Comparison of ENCODE assay signal across 7 mouse cellular contexts in genomic region chr14:31217666-31218065, GRCm38 (mm10). TPM values are rescaled to one million over a fixed set of nuclear protein-coding genes. Genes with fewer than 3 reads are reported as not detected.
DNase-seq lines count a peak whose midpoint lies in the region; ATAC-seq and TF ChIP-seq lines count a peak whose summit lies in the region.

Gene Sema3g (plus strand): TSS chr14:31217860.

- DNase-seq in MN1 (ENCODE audit: low spot score) = peak; percentile 88
- no peak for DNase-seq in adrenal gland, postnatal 4 days (ENCODE audit: low spot score in 2 of 2)
- DNase-seq in midbrain, embryonic 14.5 days = peak; percentile 60
- DNase-seq in yolk sac, embryonic 10.5 days (ENCODE audit: low spot score) = peak; percentile 67

- H3K4me2 ChIP-seq in limb, embryonic 13.5 days (replicated peaks) = peak within 1 kb of the TSS; percentile 46
- peak within 1 kb of the TSS; percentile 12; the same call in 1 of the 2 replicates for H3K4me2 ChIP-seq in midbrain, embryonic 14.5 days (ENCODE audit: low read length)

- 7% methylated on average over 11 of the region's 11 CpGs for WGBS in limb, embryonic 13.5 days
- 15% methylated on average over 11 of the region's 11 CpGs for WGBS in midbrain, embryonic 14.5 days

- H3K27ac ChIP-seq in embryonic fibroblast, embryonic 13.5 days (ENCODE audit: insufficient read depth, low read length) = no peak within 1 kb of the TSS
- no peak within 1 kb of the TSS for H3K27ac ChIP-seq in limb, embryonic 13.5 days
- no peak within 1 kb of the TSS for H3K27ac ChIP-seq in midbrain, embryonic 14.5 days (replicated peaks; ENCODE audit: low read depth, low read length)

- TF ChIP-seq CTCF in embryonic fibroblast, embryonic 13.5 days (IDR thresholded peaks at IDR 0.05; ENCODE audit: borderline replicate concordance, insufficient read depth, low read length) = peak; percentile 29; the same call in 1 of the 2 replicates

- H3K27me3 ChIP-seq in limb, embryonic 13.5 days = no peaks in the 10 kb centered on the region
- H3K27me3 ChIP-seq in midbrain, embryonic 14.5 days (ENCODE audit: control insufficient read depth, insufficient read depth, low read length) = no peaks in the 10 kb centered on the region

- ATAC-seq in hematopoietic stem cell, adult 5-6 weeks (replicated peaks in 1 of 2; ENCODE audit: insufficient read depth in 1 of 2, low FRiP score in 2 of 2, low TSS enrichment in 1 of 2, low read depth in 1 of 2, poor library complexity in 2 of 2, severe bottlenecking in 2 of 2) = peak; percentile 70 to 79
- peak; percentile 35; the same call in 1 of the 2 replicates for ATAC-seq in limb, embryonic 13.5 days (ENCODE audit: low FRiP score, low read depth)
- peak; percentile 60 for ATAC-seq in midbrain, embryonic 14.5 days (ENCODE audit: low FRiP score, low TSS enrichment)

- no peaks in the 10 kb centered on the region for H3K4me1 ChIP-seq in embryonic fibroblast, embryonic 13.5 days (ENCODE audit: control insufficient read depth, insufficient read depth, low read length)
- peaks cover 19% of the 10 kb centered on the region; the same call in 1 of the 2 replicates for H3K4me1 ChIP-seq in limb, embryonic 13.5 days
- 0 out of 2 replicates have a peak, but pooled peaks cover 5% of the 10 kb centered on the region for H3K4me1 ChIP-seq in midbrain, embryonic 14.5 days (ENCODE audit: control insufficient read depth, insufficient read depth, low read length)

- TF ChIP-seq POLR2A in embryonic fibroblast, embryonic 13.5 days (IDR thresholded peaks at IDR 0.05; ENCODE audit: low read depth, low read length) = no peak

- no peak within 1 kb of the TSS for H3K4me3 ChIP-seq in embryonic fibroblast, embryonic 13.5 days (ENCODE audit: insufficient read depth, low read length)
- H3K4me3 ChIP-seq in limb, embryonic 13.5 days = peak within 1 kb of the TSS; percentile 7; the same call in 1 of the 2 replicates
- no peak within 1 kb of the TSS for H3K4me3 ChIP-seq in midbrain, embryonic 14.5 days (replicated peaks; ENCODE audit: low read depth, low read length)

- no peaks in the 10 kb centered on the region for H3K36me3 ChIP-seq in limb, embryonic 13.5 days
- H3K36me3 ChIP-seq in midbrain, embryonic 14.5 days (ENCODE audit: control insufficient read depth, insufficient read depth, low read length) = no peaks in the 10 kb centered on the region

- peak within 1 kb of the TSS; percentile 39 for H3K9ac ChIP-seq in limb, embryonic 13.5 days
- H3K9ac ChIP-seq in midbrain, embryonic 14.5 days (replicated peaks; ENCODE audit: low read length) = no peak within 1 kb of the TSS

- no peaks in the 10 kb centered on the region for H3K9me3 ChIP-seq in limb, embryonic 13.5 days
- H3K9me3 ChIP-seq in midbrain, embryonic 14.5 days (ENCODE audit: control insufficient read depth, low read length) = no peaks in the 10 kb centered on the region

RNA-seq across cellular contexts. Expression of gene Sema3g, which starts in this region (rescaled TPM):
- 10 to 100 TPM; 12.6 to 20.0 TPM for total RNA-seq in adrenal gland, postnatal 4 days (2021)
- 0.25 and 0.90 TPM in 2 replicates for polyA plus RNA-seq in embryonic fibroblast, embryonic 13.5 days (2011; ENCODE audit: insufficient read length, low read depth, missing spikeins)
- 0.06 and 0.20 TPM in 2 replicates for total RNA-seq in hematopoietic stem cell, adult 5-6 weeks (2017)
- polyA plus RNA-seq in limb, embryonic 13.5 days (2015; fragmentation: Nextera tagmentation; extraction: Ambion mirVana) = 1.1 and 1.3 TPM in 2 replicates
- polyA plus RNA-seq in midbrain, embryonic 14.5 days (2014; fragmentation: Nextera tagmentation; extraction: Ambion mirVana) = 0.12 and 0.24 TPM in 2 replicates

Comparison
In these comparisons a context has a peak if more than half of its experiments do, and no peak if none do; other contexts are left out.
1. RNA of gene Sema3g (total RNA-seq): 12.6 to 20.0 TPM in adrenal gland, postnatal 4 days; 0.06 to 0.20 TPM in hematopoietic stem cell, adult 5-6 weeks; every median in the first group is over 10 times any median in the second.
2. Peak in ATAC-seq in hematopoietic stem cell, adult 5-6 weeks; RNA of the gene not detected or under 1 TPM.
3. Peak in DNase-seq, ATAC-seq and H3K4me2 ChIP-seq in midbrain, embryonic 14.5 days; RNA of the gene not detected or under 1 TPM.
4. DNase-seq: peak in MN1 (single experiment) and yolk sac, embryonic 10.5 days (single experiment); none in adrenal gland, postnatal 4 days (0 of 2).
5. Peak in every context shown above with its lines, with median percentiles within 50 percentile points of each other: ATAC-seq.